Mouse (Mus musculus): Measurements from ENCODE around the gene Alox8. TPM values are rescaled to one million over a fixed set of nuclear protein-coding genes. Genes with fewer than 3 reads are reported as not detected.

Gene Alox8
- total and polyA plus RNA-seq, 3 experiments, result 0.68 to 1.6 (median 0.84) TPM

- no peak for TF ChIP-seq CTCF (IDR thresholded peaks at IDR 0.05)
- TF ChIP-seq EP300 (IDR thresholded peaks at IDR 0.05; ENCODE audit: insufficient read depth, low read depth, low read length), result no peak
- TF ChIP-seq POLR2A (IDR thresholded peaks at IDR 0.05; ENCODE audit: insufficient read depth, low read depth, low read length), result no peak
- no peak overlapping the region for H3K27ac ChIP-seq
- no peaks in the 10 kb centered on the region for H3K36me3 ChIP-seq (ENCODE audit: control insufficient read depth, insufficient read depth, low read length)
- no peaks in the 10 kb centered on the region for H3K79me2 ChIP-seq (replicated peaks; ENCODE audit: control insufficient read depth, insufficient read depth, low read length)
- no peaks in the 10 kb centered on the region for H3K4me1 ChIP-seq (ENCODE audit: control insufficient read depth, insufficient read depth, low read length)
- WGBS, result 73% methylated on average over 2 of the region's 2 CpGs
- H3K9ac ChIP-seq (ENCODE audit: low read depth, low read length), result no peak overlapping the region
- intact Hi-C loops (cut with DNase I), result no loop called here
- no peaks in the 10 kb centered on the region for H3K27me3 ChIP-seq (ENCODE audit: control insufficient read depth, insufficient read depth, low read length)
- no peak for DNase-seq
- H3K4me3 ChIP-seq, result no peak overlapping the region
Observed at GRCm38 (mm10) chr11:69218661-69219060, 21.0 kb upstream of the Alox8 start.

- Histone ChIP-seq H3K4me3 (no peak overlapping the region), H3K27me3 (ENCODE audit: control insufficient read depth, insufficient read depth, low read length) (no peaks in the 10 kb centered on the region), H3K9ac (ENCODE audit: low read depth, low read length) (no peak overlapping the region), H3K4me1 (ENCODE audit: control insufficient read depth, insufficient read depth, low read length) (no peaks in the 10 kb centered on the region), H3K27ac (no peak overlapping the region), H3K36me3 (ENCODE audit: control insufficient read depth, insufficient read depth, low read length) (no peaks in the 10 kb centered on the region), H3K79me2 (replicated peaks; ENCODE audit: control insufficient read depth, insufficient read depth, low read length) (no peaks in the 10 kb centered on the region)
- intact Hi-C loops (cut with DNase I), result no loop called here
- 86% methylated on average over 5 of the region's 5 CpGs for WGBS
- TF ChIP-seq POLR2A (IDR thresholded peaks at IDR 0.05; ENCODE audit: insufficient read depth, low read depth, low read length) (no peak), CTCF (IDR thresholded peaks at IDR 0.05) (no peak), EP300 (IDR thresholded peaks at IDR 0.05; ENCODE audit: insufficient read depth, low read depth, low read length) (no peak)
- no peak for DNase-seq
Observed at GRCm38 (mm10) chr11:69217411-69217810, 19.8 kb upstream of the Alox8 start.

- Histone ChIP-seq H3K4me1 (ENCODE audit: control insufficient read depth, insufficient read depth, low read length) (no peaks in the 10 kb centered on the region), H3K27ac (no peak overlapping the region), H3K27me3 (ENCODE audit: control insufficient read depth, insufficient read depth, low read length) (no peaks in the 10 kb centered on the region), H3K36me3 (ENCODE audit: control insufficient read depth, insufficient read depth, low read length) (no peaks in the 10 kb centered on the region), H3K79me2 (replicated peaks; ENCODE audit: control insufficient read depth, insufficient read depth, low read length) (no peaks in the 10 kb centered on the region), H3K9ac (ENCODE audit: low read depth, low read length) (no peak overlapping the region), H3K4me3 (no peak overlapping the region)
- intact Hi-C loops (cut with DNase I), result no loop called here
- 30% methylated on average over 2 of the region's 2 CpGs for WGBS
- no peak for TF ChIP-seq POLR2A (IDR thresholded peaks at IDR 0.05; ENCODE audit: insufficient read depth, low read depth, low read length)
- no peak for TF ChIP-seq EP300 (IDR thresholded peaks at IDR 0.05; ENCODE audit: insufficient read depth, low read depth, low read length)
- no peak for TF ChIP-seq CTCF (IDR thresholded peaks at IDR 0.05)
- no peak for DNase-seq
Observed at GRCm38 (mm10) chr11:69211431-69211830, 13.8 kb upstream of the Alox8 start.

GRCm38 (mm10) chr11:69202469-69203230, 5.0 kb upstream of the Alox8 start:
- Histone ChIP-seq H3K4me1 (ENCODE audit: control insufficient read depth, insufficient read depth, low read length) (no peaks in the 10 kb centered on the region), H3K79me2 (replicated peaks; ENCODE audit: control insufficient read depth, insufficient read depth, low read length) (no peaks in the 10 kb centered on the region), H3K9ac (ENCODE audit: low read depth, low read length) (no peak overlapping the region), H3K27me3 (ENCODE audit: control insufficient read depth, insufficient read depth, low read length) (no peaks in the 10 kb centered on the region; the same call in 1 of the 2 replicates), H3K36me3 (ENCODE audit: control insufficient read depth, insufficient read depth, low read length) (no peaks in the 10 kb centered on the region), H3K27ac (no peak overlapping the region), H3K4me3 (no peak overlapping the region)
- no peak for TF ChIP-seq EP300 (IDR thresholded peaks at IDR 0.05; ENCODE audit: insufficient read depth, low read depth, low read length)
- intact Hi-C loops (cut with DNase I), result no loop called here
- DNase-seq, result no peak
- 65% methylated on average over 13 of the region's 13 CpGs for WGBS

GRCm38 (mm10) chr11:69200231-69200630, 2.6 kb upstream of the Alox8 start:
- H3K27ac ChIP-seq, result no peak overlapping the region
- WGBS, result 51% methylated on average over 6 of the region's 6 CpGs
- TF ChIP-seq POLR2A (IDR thresholded peaks at IDR 0.05; ENCODE audit: insufficient read depth, low read depth, low read length), result no peak
- TF ChIP-seq CTCF (IDR thresholded peaks at IDR 0.05), result no peak
- TF ChIP-seq EP300 (IDR thresholded peaks at IDR 0.05; ENCODE audit: insufficient read depth, low read depth, low read length), result no peak
- no peak overlapping the region for H3K4me3 ChIP-seq
- no peak overlapping the region for H3K9ac ChIP-seq (ENCODE audit: low read depth, low read length)
- no peaks in the 10 kb centered on the region for H3K79me2 ChIP-seq (replicated peaks; ENCODE audit: control insufficient read depth, insufficient read depth, low read length)
- no peak for DNase-seq
- intact Hi-C loops (cut with DNase I), result no loop called here
- no peaks in the 10 kb centered on the region for H3K36me3 ChIP-seq (ENCODE audit: control insufficient read depth, insufficient read depth, low read length)
- peaks cover 7% of the 10 kb centered on the region for H3K27me3 ChIP-seq (ENCODE audit: control insufficient read depth, insufficient read depth, low read length)
- H3K4me1 ChIP-seq (ENCODE audit: control insufficient read depth, insufficient read depth, low read length), result no peaks in the 10 kb centered on the region

- TF ChIP-seq CTCF (IDR thresholded peaks at IDR 0.05) (no peak), POLR2A (IDR thresholded peaks at IDR 0.05; ENCODE audit: insufficient read depth, low read depth, low read length) (no peak), EP300 (IDR thresholded peaks at IDR 0.05; ENCODE audit: insufficient read depth, low read depth, low read length) (no peak)
- DNase-seq, result no peak
- Histone ChIP-seq H3K27me3 (ENCODE audit: control insufficient read depth, insufficient read depth, low read length) (peaks cover 7% of the 10 kb centered on the region), H3K4me3 (no peak overlapping the region), H3K27ac (no peak overlapping the region), H3K79me2 (replicated peaks; ENCODE audit: control insufficient read depth, insufficient read depth, low read length) (no peaks in the 10 kb centered on the region), H3K36me3 (ENCODE audit: control insufficient read depth, insufficient read depth, low read length) (no peaks in the 10 kb centered on the region), H3K4me1 (ENCODE audit: control insufficient read depth, insufficient read depth, low read length) (no peaks in the 10 kb centered on the region), H3K9ac (ENCODE audit: low read depth, low read length) (no peak overlapping the region)
- intact Hi-C loops (cut with DNase I), result loop anchor here (5.0 kb wide), 1 partner anchor 183 kb away; no protein-coding TSS in a partner anchor
- WGBS, result 96% methylated on average over 1 of the region's 1 CpGs
Observed at GRCm38 (mm10) chr11:69199251-69199650, 1.6 kb upstream of the Alox8 start.

Data from heart, adult 2 months (tissue).